Mouse (Mus musculus) megakaryocyte, embryonic 14.5 days (primary cell): ENCODE measurements at regions not wholly inside any gene's neighbourhood (a gene's known extent, or its start where the extent isn't known, plus 50 kb on each side); places are given as distances from the start of the nearest gene placed in this dataset.

Experiments
- FLI1 ChIP-seq: IDR thresholded peaks from 2 replicates; pipeline ENCODE4 v1.6.1; 2012; ENCODE audit warnings: low read length, inconsistent platforms, mixed read lengths
- GATA1 ChIP-seq: IDR thresholded peaks from 3 replicates; pipeline ENCODE4 v1.6.1; 2012; ENCODE audit warnings: mixed read lengths, low read length, inconsistent platforms, borderline replicate concordance

- TF ChIP-seq GATA1 (no peak), FLI1 (no peak)
Observed at GRCm38 (mm10) chr15:59794871-59795270, 221.5 kb downstream of the 4933412E24Rik start.
